Mouse (Mus musculus) frontal cortex, adult 2 months (tissue): ENCODE results near the gene Dnah10. TPM values are rescaled to one million over a fixed set of nuclear protein-coding genes. Genes with fewer than 3 reads are reported as not detected.

Experiments used
- DNase-seq, 2 experiments: peaks; one replicate each; pipeline ENCODE4 v3.0.0; 2022; ENCODE audit warnings: low spot score in 1 of 2; ENCODE audit errors: extremely low spot score in 1 of 2
- polyA plus RNA-seq: library from polyadenylated mRNA; depleted of rRNA; stranded (reverse); fragments of >200 nt; gene quantifications from 2 replicates; pipeline ENCODE4 v1.2.3, GENCODE M21; 2012

Gene Dnah10
- polyA plus RNA-seq, 1 experiment = 0.26 TPM

GRCm38 (mm10) chr5:124809708-124810366 is 85.0 kb downstream of the Dnah10 start:
- DNase-seq = peak; percentile 52 to 77

- no peak for DNase-seq
These were observed 87.6 kb downstream of the Dnah10 start for GRCm38 (mm10) chr5:124812466-124812865.

GRCm38 (mm10) chr5:124814797-124815196 is 89.9 kb downstream of the Dnah10 start:
- DNase-seq = no peak

- DNase-seq = no peak
These were observed 92.2 kb downstream of the Dnah10 start for GRCm38 (mm10) chr5:124817050-124817449.

- no peak for DNase-seq
These were observed 97.4 kb downstream of the Dnah10 start for GRCm38 (mm10) chr5:124822128-124822894.

GRCm38 (mm10) chr5:124830331-124830730 is 105.4 kb downstream of the Dnah10 start:
- no peak for DNase-seq

DNA sequence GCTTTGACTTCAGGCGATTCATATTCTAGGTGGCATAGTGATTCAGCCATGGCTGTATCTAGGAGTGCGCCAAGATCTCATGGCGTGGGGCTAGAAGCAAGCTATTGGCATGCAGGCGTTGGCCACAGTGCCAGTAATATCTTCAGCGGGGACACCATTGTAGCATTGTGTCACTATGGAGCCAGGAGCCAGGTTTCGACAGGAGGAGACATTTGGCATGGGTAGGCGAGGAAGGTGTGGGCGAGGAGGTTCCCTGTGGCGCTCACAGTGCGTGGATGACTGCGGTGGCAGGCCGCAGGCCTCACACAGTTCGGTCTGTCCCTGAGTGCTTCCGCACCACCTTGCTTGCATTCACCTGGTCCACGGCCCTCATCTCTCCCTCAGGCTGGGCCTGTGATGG is 110.3 kb downstream of the Dnah10 start:
- DNase-seq = peak in 1 of 2 experiments; percentile 23

GRCm38 (mm10) chr5:124836075-124836474 is 111.2 kb downstream of the Dnah10 start:
- peak in 1 of 2 experiments; percentile 20 for DNase-seq

DNA sequence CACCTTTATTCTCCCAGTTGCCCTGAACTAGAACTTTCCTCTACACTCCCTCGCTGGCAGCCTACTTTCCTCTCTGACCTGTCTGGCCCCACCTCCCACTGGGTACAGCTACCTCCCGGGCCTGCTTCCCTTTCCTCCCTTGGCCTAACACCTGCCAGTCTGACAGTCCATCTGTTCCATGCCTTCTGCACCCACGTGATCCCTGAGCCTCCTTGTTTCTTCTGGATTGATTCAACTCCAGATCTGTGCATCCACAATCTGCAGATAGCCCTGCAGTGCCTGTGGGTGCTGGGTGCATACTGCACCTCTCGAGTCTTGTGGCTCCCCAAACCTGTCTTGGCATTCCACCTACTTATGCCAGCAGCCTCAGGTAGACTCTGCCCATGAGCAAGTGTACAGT is 111.7 kb downstream of the Dnah10 start:
- DNase-seq = peak; percentile 46 to 71

GRCm38 (mm10) chr5:124840202-124840601 is 115.3 kb downstream of the Dnah10 start:
- no peak for DNase-seq

- no peak for DNase-seq
These were observed 115.8 kb downstream of the Dnah10 start for GRCm38 (mm10) chr5:124840669-124841068.

- no peak for DNase-seq
These were observed 118.5 kb downstream of the Dnah10 start for GRCm38 (mm10) chr5:124843386-124843785.

DNA sequence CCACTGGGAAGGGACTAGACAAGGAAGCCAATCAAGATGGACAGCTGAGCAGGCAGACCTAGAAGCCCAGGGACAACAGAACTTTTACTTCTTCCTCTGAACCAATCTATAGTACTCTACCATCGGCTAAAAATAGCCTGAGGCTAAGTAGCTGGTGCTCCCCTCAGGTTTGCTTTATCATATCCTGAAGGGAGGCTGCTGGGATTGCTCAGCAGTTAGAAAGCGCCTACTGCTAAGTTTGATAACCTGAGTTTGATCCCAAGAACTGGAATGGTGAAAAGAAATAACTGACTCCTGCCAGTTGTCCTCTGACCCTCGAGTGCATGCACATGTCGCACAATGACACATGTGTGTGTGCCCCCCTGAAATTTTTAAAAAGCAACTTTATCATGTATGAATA is 120.0 kb downstream of the Dnah10 start:
- DNase-seq = no peak

- DNase-seq = no peak
These were observed 122.1 kb downstream of the Dnah10 start for GRCm38 (mm10) chr5:124847014-124847413.

GRCm38 (mm10) chr5:124848994-124849393 is 124.1 kb downstream of the Dnah10 start:
- no peak for DNase-seq

DNA sequence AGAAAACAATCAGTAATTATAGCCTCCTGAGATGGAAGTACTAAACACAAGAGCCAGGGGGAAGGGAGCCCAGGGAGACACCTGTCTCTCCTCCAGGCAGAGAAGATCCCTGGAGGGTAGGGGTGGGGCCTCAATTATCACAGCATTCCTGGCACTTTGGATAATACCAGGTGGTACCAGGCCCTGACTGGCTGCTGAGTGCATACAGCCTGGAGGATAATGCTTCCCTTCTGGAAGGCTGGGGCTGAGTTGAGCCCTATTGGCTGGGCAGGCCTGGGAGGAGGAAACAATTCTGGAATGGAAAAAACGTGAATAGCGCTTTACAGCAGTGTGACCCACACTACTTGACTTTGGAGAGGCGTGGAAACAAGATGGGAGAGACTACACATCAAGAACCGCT is 126.7 kb downstream of the Dnah10 start:
- no peak for DNase-seq

DNA sequence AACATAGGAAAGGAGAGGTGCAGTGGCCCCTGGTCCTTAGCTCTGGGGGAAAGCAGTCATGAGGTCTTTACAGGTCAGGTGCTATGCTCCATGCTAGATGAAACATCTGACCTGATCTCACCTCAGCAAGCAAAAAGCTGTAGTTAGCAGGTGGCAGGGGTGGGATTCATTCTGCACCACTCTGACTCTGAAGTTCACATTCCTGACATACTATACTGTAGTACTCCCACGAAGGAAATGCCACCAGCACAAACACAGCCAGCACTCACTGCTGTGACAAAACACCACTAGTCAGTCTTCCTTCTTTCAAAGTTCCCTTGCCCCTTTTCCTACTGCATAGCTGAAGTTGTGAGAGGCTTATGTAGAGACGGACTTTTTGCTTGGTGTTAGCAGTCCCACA is 127.4 kb downstream of the Dnah10 start:
- DNase-seq = no peak

DNA sequence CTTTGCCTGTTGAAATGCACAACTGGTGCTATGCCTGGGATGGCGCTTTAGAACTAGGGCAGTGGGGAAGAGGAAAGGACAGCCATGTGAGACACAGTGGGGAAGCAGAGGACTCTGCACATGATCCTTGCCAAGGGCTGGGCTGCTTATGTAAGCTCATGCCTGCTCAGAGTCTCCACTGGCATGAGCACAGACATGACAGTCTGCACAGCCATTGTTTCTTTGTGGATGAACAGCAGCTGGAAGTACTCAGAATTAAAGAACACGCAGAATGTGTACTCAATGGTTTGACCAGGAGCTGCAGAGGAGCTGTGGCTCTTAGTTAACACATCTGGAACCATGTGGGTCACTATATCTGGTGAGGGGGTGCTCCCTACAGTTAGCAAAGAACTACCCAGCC is 128.2 kb downstream of the Dnah10 start:
- DNase-seq = no peak

DNA sequence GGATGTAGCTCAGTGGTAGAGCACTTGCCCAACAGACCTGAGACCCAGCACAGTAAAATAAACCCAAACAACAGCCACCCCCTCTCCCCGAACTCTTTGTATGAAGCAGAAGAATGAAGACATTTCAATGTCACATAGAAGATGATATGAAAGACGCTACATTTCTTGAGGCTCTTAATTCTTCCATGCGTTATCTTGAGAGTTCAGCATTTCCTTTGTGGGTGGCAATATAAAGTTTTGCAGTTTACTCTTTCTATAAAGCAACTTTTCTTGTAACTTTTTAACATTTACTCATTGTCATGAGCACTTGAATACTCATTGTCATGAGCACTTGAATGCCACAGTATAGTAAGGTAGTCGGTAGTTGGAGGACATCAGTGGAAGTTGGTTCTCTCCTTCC is 129.3 kb downstream of the Dnah10 start:
- DNase-seq = no peak

DNA sequence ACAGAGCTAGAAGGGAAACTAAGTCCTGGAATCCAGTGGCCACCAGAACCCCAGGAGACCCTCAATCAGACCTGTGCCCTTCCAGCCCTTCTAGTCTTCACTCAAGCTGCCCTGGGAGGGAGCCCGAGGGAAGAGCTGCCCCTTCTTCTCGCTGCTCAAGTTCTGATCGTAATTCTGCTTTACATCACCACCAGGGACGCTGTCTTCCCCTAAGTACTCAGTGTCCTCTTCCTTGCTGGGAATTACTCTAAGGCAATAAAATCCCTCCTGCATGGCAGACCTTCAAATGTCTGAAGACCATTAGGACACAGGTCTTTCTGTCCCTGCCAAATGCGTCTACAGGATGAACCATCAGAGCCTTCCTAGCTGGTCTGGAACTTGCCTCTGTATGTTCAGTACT is 135.1 kb downstream of the Dnah10 start:
- no peak for DNase-seq

GRCm38 (mm10) chr5:124861463-124861862 is 136.6 kb downstream of the Dnah10 start:
- peak in 1 of 2 experiments; percentile 25 for DNase-seq
